Mouse (Mus musculus): ENCODE data around the gene Eno1. TPM values are rescaled to one million over a fixed set of nuclear protein-coding genes. Genes with fewer than 3 reads are reported as not detected.

Gene Eno1
- polyA plus RNA-seq, 1 experiment from 2014 or later: 1,859 TPM

DNA sequence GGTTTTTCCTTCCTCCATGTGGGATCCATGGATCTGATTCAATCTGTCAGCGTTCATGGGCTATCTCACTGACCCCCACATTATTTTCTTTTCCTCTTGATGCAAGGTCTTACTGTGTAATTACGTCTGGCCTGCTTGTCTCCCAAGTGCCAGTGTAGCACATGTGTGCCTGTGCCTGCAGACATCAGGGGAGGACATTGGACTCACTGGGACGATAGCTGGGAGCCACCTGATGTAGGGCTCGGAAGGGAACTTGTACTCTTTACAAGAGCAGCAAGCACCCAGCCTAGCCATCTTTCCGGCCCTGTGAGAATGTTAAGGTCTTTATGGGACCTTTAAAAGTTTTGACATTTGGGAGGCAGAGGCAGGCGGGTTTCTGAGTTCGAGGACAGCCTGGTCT, 58.3 kb downstream of the Eno1 start:
- H3K4me3 ChIP-seq (ENCODE audit: control insufficient read depth in 1 of 2, insufficient read depth in 1 of 2, low read depth in 1 of 2, low read length in 2 of 2): no peak overlapping the region
- no peak overlapping the region for H3K27ac ChIP-seq (replicated peaks in 1 of 2; ENCODE audit: control insufficient read depth in 1 of 2, insufficient read depth in 1 of 2, low read depth in 2 of 2, low read length in 2 of 2)
- no peak for ATAC-seq (ENCODE audit: insufficient number of reproducible peaks, insufficient read depth, low FRiP score, low read depth)
- H3K9ac ChIP-seq (ENCODE audit: low read length): no peak overlapping the region
- H3K4me2 ChIP-seq (ENCODE audit: low read length): no peak overlapping the region
- peaks cover 16% of the 10 kb centered on the region; the same call in 1 of the 2 replicates for H3K36me3 ChIP-seq (ENCODE audit: control insufficient read depth, insufficient read depth, low read length)
- no peaks in the 10 kb centered on the region; a peak in 1 of 4 replicates for H3K4me1 ChIP-seq (ENCODE audit: control insufficient read depth in 2 of 2, insufficient read depth in 2 of 2, low read length in 2 of 2)
- no peaks in the 10 kb centered on the region for H3K9me3 ChIP-seq (ENCODE audit: control insufficient read depth, low read length)
- 93% methylated on average over 7 of the region's 7 CpGs for WGBS
- no peaks in the 10 kb centered on the region for H3K27me3 ChIP-seq (ENCODE audit: control insufficient read depth, insufficient read depth, low read length)

DNA sequence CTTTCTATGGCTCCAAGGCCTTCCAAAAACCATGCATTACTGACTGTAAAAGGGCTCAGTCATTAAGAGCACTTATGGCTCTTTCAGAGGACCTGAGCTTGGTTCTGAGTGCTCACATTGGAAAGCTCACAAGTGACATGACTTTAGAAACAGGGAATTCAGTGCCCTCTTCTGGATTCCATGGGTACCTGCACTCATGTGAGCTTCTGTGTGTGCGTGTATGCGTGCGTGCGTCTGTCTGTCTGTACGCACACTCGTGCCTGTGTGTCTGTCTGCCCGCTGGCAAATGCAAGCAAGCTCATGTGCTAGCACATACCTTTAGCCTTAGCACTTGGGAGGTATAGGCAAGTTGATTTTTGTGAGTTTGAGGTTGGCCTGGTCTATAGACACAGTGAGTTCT, 59.4 kb downstream of the Eno1 start:
- Histone ChIP-seq H3K9me3 (ENCODE audit: control insufficient read depth, low read length) (no peaks in the 10 kb centered on the region), H3K27ac (replicated peaks in 1 of 2; ENCODE audit: control insufficient read depth in 1 of 2, insufficient read depth in 1 of 2, low read depth in 2 of 2, low read length in 2 of 2) (no peak overlapping the region), H3K4me3 (ENCODE audit: control insufficient read depth in 1 of 2, insufficient read depth in 1 of 2, low read depth in 1 of 2, low read length in 2 of 2) (no peak overlapping the region), H3K27me3 (ENCODE audit: control insufficient read depth, insufficient read depth, low read length) (no peaks in the 10 kb centered on the region), H3K36me3 (ENCODE audit: control insufficient read depth, insufficient read depth, low read length) (peaks cover 14% of the 10 kb centered on the region; the same call in 1 of the 2 replicates), H3K4me2 (ENCODE audit: low read length) (no peak overlapping the region), H3K4me1 (ENCODE audit: control insufficient read depth in 2 of 2, insufficient read depth in 2 of 2, low read length in 2 of 2) (peaks cover 2 to 4% of the 10 kb centered on the region in 2 experiments; a peak in 1 of 4 replicates), H3K9ac (ENCODE audit: low read length) (no peak overlapping the region)
- 94% methylated on average over 7 of the region's 7 CpGs for WGBS
- ATAC-seq (ENCODE audit: insufficient number of reproducible peaks, insufficient read depth, low FRiP score, low read depth): no peak

Other genes with a start within 250 kb of the Eno1 start
- gene H6pd, start 227.7 kb upstream of the Eno1 start, polyA plus RNA-seq (2014; fragmentation: Nextera tagmentation; extraction: Ambion mirVana): 8.6 and 8.9 TPM in 2 replicates
- gene Gpr157, start 149.4 kb upstream of the Eno1 start, polyA plus RNA-seq (2014; fragmentation: Nextera tagmentation; extraction: Ambion mirVana): 2.2 TPM in 2 replicates
- 1.1 and 1.4 TPM in 2 replicates for gene Slc2a5, start 117.4 kb upstream of the Eno1 start, polyA plus RNA-seq (2014; fragmentation: Nextera tagmentation; extraction: Ambion mirVana)
- gene Slc2a7, start 87.7 kb upstream of the Eno1 start, polyA plus RNA-seq (2014; fragmentation: Nextera tagmentation; extraction: Ambion mirVana): not detected in 2 replicates
- not detected in 2 replicates for gene Car6, start 35.4 kb upstream of the Eno1 start, polyA plus RNA-seq (2014; fragmentation: Nextera tagmentation; extraction: Ambion mirVana)
- gene Rere, start 44.9 kb downstream of the Eno1 start, polyA plus RNA-seq (2014; fragmentation: Nextera tagmentation; extraction: Ambion mirVana): 25.9 and 28.5 TPM in 2 replicates

Measured in heart, embryonic 14.5 days (tissue).